Mouse (Mus musculus): ENCODE results near the gene Ccdc28a. TPM values are rescaled to one million over a fixed set of nuclear protein-coding genes. Genes with fewer than 3 reads are reported as not detected.

Ccdc28a gene
- total and polyA plus RNA-seq, 3 experiments: 5.0 to 16.4 TPM; not detected in 1

DNA sequence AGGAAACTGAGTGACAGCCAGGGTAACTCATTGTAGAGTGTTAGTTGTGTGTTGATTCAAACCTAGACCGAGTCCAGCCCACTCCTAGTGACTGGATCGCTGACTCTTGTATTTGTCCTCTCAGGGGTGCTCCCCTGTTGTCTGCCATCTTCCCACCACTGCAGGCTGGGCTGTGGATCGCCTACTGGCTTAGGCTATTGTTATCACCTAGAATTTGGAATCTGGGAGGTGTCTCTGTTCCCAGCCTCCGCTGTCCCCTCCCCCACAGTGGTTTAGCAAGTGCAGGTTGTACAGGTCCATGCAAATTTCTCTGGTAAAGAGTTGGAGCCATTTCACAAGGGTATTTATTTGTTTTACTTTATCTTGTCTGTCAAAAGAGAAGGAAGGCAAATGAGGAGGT, 16.5 kb upstream of the Ccdc28a start:
- H3K9ac ChIP-seq (ENCODE audit: control insufficient read depth, low read depth, low read length, poor library complexity, severe bottlenecking): no peak overlapping the region
- DNase-seq (ENCODE audit: low read depth, low spot score): no peak
- no peak overlapping the region for H3K4me3 ChIP-seq (ENCODE audit: control insufficient read depth in 1 of 2, insufficient read depth in 1 of 2, low read depth in 2 of 2, low read length in 2 of 2)
- no peaks in the 10 kb centered on the region for H3K79me2 ChIP-seq (ENCODE audit: control insufficient read depth, insufficient read depth, low read length, poor library complexity)
- H3K9me3 ChIP-seq (replicated peaks; ENCODE audit: insufficient read depth, low read length): no peaks in the 10 kb centered on the region
- no peaks in the 10 kb centered on the region for H3K4me1 ChIP-seq (ENCODE audit: control insufficient read depth in 1 of 2, insufficient read depth in 2 of 2, low read length in 2 of 2)
- TF ChIP-seq HCFC1 (IDR thresholded peaks at IDR 0.05; ENCODE audit: low read depth, low read length) (no peak), POLR2A (IDR thresholded peaks at IDR 0.05; ENCODE audit: control insufficient read depth in 1 of 2, insufficient read depth in 1 of 2, low read depth in 1 of 2, low read length in 2 of 2, poor library complexity in 1 of 2) (no peak), POLR2AphosphoS5 (IDR thresholded peaks at IDR 0.05; ENCODE audit: borderline replicate concordance, low read depth, low read length) (no peak), USF1 (IDR thresholded peaks at IDR 0.05; ENCODE audit: low read depth, low read length) (no peak)
- H3K27me3 ChIP-seq (ENCODE audit: control insufficient read depth in 1 of 2, insufficient read depth in 2 of 2, low read length in 2 of 2): peaks cover 0 to 4% of the 10 kb centered on the region in 2 experiments; a peak in 2 of 4 replicates
- no peaks in the 10 kb centered on the region for H3K36me3 ChIP-seq (ENCODE audit: control insufficient read depth in 1 of 2, insufficient read depth in 2 of 2, low read length in 2 of 2)
- H3K27ac ChIP-seq (ENCODE audit: control insufficient read depth, low read depth, low read length): no peak overlapping the region

DNA sequence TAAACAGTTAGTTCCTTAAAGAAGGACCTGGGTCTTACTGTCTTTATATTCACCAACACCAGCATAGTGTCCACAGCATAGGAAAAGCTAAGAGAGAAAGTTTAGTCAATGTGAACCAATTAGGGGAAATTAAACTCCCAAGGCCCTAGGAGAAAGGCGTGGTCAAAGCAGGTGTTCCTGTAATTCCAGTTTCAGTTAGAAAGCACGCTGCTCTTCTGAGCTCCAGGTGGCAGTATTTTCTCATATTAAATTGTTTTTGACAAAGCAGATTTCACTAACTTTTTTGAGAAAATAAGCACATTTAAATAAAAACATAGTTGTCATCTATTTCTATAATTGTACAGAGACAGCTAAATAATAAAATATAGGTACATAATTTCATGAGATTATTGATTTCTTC, 8.8 kb upstream of the Ccdc28a start:
- H3K9ac ChIP-seq (ENCODE audit: control insufficient read depth, low read depth, low read length, poor library complexity, severe bottlenecking): no peak overlapping the region

DNA sequence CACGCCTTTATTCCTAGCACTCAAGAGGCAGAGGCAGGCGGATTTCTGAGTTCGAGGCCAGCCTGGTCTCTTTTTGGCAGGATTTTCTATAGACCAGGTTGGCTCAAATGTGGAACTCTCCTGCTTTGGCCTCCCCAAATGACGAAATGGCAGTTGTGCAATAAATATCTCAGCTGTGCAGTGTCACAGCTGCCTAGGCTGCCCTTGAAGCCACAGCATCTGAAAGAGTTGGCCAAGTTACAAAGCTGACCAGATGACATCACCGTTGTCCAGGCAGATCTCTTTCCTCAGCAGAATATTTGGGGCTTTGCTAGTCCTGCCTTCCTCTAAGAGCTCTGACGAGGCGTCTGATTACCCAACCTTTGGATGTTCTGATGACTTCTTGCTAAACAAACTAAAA, 2.4 kb upstream of the Ccdc28a start:
- H3K27me3 ChIP-seq (ENCODE audit: control insufficient read depth in 1 of 2, insufficient read depth in 2 of 2, low read length in 2 of 2): no peaks in the 10 kb centered on the region
- no peak overlapping the region for H3K4me3 ChIP-seq (ENCODE audit: control insufficient read depth in 1 of 2, insufficient read depth in 1 of 2, low read depth in 2 of 2, low read length in 2 of 2)
- H3K4me1 ChIP-seq (ENCODE audit: control insufficient read depth in 1 of 2, insufficient read depth in 2 of 2, low read length in 2 of 2): no peaks in the 10 kb centered on the region
- H3K36me3 ChIP-seq (ENCODE audit: control insufficient read depth in 1 of 2, insufficient read depth in 2 of 2, low read length in 2 of 2): peaks cover 0 to 2% of the 10 kb centered on the region in 2 experiments; a peak in 1 of 4 replicates
- TF ChIP-seq NRF1 (IDR thresholded peaks at IDR 0.05; ENCODE audit: insufficient read depth, low read depth, low read length, poor library complexity, severe bottlenecking) (no peak), POLR2AphosphoS5 (IDR thresholded peaks at IDR 0.05; ENCODE audit: borderline replicate concordance, low read depth, low read length) (no peak), MAZ (IDR thresholded peaks at IDR 0.05; ENCODE audit: low read depth, low read length) (no peak), ETS1 (IDR thresholded peaks at IDR 0.05; ENCODE audit: low read depth, low read length) (no peak), ZNF384 (IDR thresholded peaks at IDR 0.05; ENCODE audit: low read depth, low read length) (no peak), TBP (IDR thresholded peaks at IDR 0.05; ENCODE audit: low read depth, low read length) (no peak), MYB (IDR thresholded peaks at IDR 0.05; ENCODE audit: low read depth, low read length) (no peak)
- DNase-seq (ENCODE audit: low read depth, low spot score): no peak
- H3K79me2 ChIP-seq (ENCODE audit: control insufficient read depth, insufficient read depth, low read length, poor library complexity): no peaks in the 10 kb centered on the region
- no peaks in the 10 kb centered on the region for H3K9me3 ChIP-seq (replicated peaks; ENCODE audit: insufficient read depth, low read length)
- H3K27ac ChIP-seq (ENCODE audit: control insufficient read depth, low read depth, low read length): no peak overlapping the region
- H3K9ac ChIP-seq (ENCODE audit: control insufficient read depth, low read depth, low read length, poor library complexity, severe bottlenecking): no peak overlapping the region

More for the DNA sequence above, 8.8 kb upstream of the Ccdc28a start:
- no peaks in the 10 kb centered on the region for H3K36me3 ChIP-seq (ENCODE audit: control insufficient read depth in 1 of 2, insufficient read depth in 2 of 2, low read length in 2 of 2)
- H3K4me3 ChIP-seq (ENCODE audit: control insufficient read depth in 1 of 2, insufficient read depth in 1 of 2, low read depth in 2 of 2, low read length in 2 of 2): no peak overlapping the region
- no peak for DNase-seq (ENCODE audit: low read depth, low spot score)
- H3K9me3 ChIP-seq (replicated peaks; ENCODE audit: insufficient read depth, low read length): no peaks in the 10 kb centered on the region
- H3K27ac ChIP-seq (ENCODE audit: control insufficient read depth, low read depth, low read length): no peak overlapping the region
- no peaks in the 10 kb centered on the region for H3K79me2 ChIP-seq (ENCODE audit: control insufficient read depth, insufficient read depth, low read length, poor library complexity)
- H3K4me1 ChIP-seq (ENCODE audit: control insufficient read depth in 1 of 2, insufficient read depth in 2 of 2, low read length in 2 of 2): no peaks in the 10 kb centered on the region
- TF ChIP-seq CHD1 (IDR thresholded peaks at IDR 0.05; ENCODE audit: low read depth, low read length) (no peak), USF2 (IDR thresholded peaks at IDR 0.05; ENCODE audit: borderline replicate concordance in 1 of 2, insufficient read depth in 1 of 2, low read depth in 1 of 2, low read length in 2 of 2) (no peak), ZC3H11A (IDR thresholded peaks at IDR 0.05; ENCODE audit: low read depth, low read length) (no peak), POLR2AphosphoS5 (IDR thresholded peaks at IDR 0.05; ENCODE audit: borderline replicate concordance, low read depth, low read length) (no peak), MAX (IDR thresholded peaks at IDR 0.05; ENCODE audit: low read length) (no peak), HCFC1 (IDR thresholded peaks at IDR 0.05; ENCODE audit: low read depth, low read length) (no peak), MYC (IDR thresholded peaks at IDR 0.05; ENCODE audit: low read depth, low read length) (no peak), ZNF384 (IDR thresholded peaks at IDR 0.05; ENCODE audit: low read depth, low read length) (no peak), GATA1 (IDR thresholded peaks at IDR 0.05; ENCODE audit: low read depth, low read length) (no peak)
- peaks cover 0 to 4% of the 10 kb centered on the region in 2 experiments; a peak in 2 of 4 replicates for H3K27me3 ChIP-seq (ENCODE audit: control insufficient read depth in 1 of 2, insufficient read depth in 2 of 2, low read length in 2 of 2)
